Mouse (Mus musculus) large intestine, adult 2 months (tissue): ENCODE measurements around the gene Rpl10a. TPM values are rescaled to one million over a fixed set of nuclear protein-coding genes. Genes with fewer than 3 reads are reported as not detected.
A peak's percentile ranks its signal among the peaks of the same experiment; 100 is the strongest.
"Not testable (repeated sequence)": the region's sequence is repeated elsewhere in the genome, so short reads cannot be mapped to it uniquely, and the experiment has no call there.

ENCODE experiments used
- DNase-seq: peaks from one replicate; pipeline ENCODE4 v3.0.0-alpha.2; 2012; ENCODE audit warnings: low read depth, low spot score
- WGBS: fragments of 180-500 bp; shearing (Covaris S2); methylation state at CpG from one replicate; pipeline ENCODE4 v1.1.7; 2018; 5-methylcytosine and 5-hydroxymethylcytosine counted together
- polyA plus RNA-seq: library from polyadenylated mRNA; depleted of rRNA; stranded (reverse); fragments of >200 nt; gene quantifications from 2 replicates; pipeline ENCODE4 v1.2.3, GENCODE M21; 2012

Rpl10a gene
- polyA plus RNA-seq, 1 experiment = 2,568 TPM

DNA sequence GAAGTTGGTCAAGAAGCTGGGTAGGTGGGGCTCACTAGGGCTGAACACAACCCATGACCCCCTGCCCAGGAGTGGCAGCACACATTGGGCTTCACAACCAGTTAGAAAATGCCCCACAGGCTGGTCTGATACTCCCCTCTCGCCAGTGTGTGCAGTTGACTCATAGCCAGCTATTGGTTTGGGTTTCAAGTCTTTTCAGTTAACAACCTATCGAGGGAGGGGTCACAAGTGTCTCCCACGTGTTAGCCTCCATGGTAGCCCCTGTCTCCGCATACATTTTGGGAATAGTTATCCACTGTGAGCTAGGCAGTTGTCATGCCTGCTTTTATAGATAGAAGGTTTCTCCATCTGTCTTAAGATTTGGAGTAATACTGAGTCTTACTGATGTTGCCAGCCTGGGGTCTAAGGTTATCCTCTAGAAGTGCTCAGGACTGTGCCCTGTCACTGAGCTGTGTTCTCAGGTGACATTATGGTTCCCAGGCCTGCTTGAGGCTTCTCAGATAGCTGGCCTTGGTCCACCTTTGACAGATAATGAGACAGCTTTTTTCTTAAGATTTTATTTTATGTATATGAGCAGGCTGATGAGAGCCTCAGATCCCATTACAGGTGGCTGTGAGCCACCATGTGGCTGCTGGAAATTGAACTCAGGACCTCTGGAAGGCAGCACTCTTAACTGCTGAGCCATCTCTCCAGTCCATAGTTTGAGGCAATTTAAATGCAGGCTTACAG is 1.4 kb downstream of the Rpl10a start:
- WGBS = 3% methylated on average over 4 of the region's 4 CpGs
- DNase-seq = no peak

DNA sequence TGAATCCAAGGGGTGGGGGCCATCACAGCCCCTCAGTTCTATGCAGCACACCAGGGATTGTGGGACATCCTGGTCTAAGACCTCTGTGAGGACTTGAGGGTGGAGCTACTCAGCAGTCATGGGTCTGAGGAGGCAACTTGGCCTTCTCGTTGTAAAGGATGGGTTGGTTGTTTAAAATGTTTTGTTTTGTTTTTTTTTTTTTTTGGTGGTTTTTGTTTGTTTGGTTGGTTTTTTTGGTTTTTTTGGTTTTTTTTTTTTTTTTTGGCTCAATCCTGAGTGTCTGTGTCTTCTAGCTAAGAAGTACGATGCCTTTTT is 1.9 kb downstream of the Rpl10a start:
- DNase-seq = no peak
- WGBS = 23% methylated on average over 2 of the region's 2 CpGs

DNA sequence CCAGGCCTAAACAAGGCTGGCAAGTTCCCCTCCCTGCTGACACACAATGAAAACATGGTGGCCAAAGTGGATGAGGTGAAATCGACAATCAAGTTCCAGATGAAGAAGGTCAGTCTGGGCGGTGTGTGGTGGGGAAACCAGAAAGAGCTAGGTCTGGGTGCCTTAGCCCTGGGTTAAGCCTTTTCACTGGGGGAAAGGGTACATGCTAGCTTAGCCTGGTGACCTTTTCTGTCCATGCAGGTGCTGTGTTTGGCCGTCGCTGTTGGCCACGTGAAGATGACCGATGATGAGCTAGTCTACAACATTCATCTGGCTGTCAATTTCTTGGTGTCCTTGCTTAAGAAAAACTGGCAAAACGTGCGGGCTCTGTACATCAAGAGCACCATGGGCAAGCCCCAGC is 2.3 kb downstream of the Rpl10a start:
- DNase-seq = not testable (repeated sequence)
- WGBS = 31% methylated on average over 8 of the region's 8 CpGs

DNA sequence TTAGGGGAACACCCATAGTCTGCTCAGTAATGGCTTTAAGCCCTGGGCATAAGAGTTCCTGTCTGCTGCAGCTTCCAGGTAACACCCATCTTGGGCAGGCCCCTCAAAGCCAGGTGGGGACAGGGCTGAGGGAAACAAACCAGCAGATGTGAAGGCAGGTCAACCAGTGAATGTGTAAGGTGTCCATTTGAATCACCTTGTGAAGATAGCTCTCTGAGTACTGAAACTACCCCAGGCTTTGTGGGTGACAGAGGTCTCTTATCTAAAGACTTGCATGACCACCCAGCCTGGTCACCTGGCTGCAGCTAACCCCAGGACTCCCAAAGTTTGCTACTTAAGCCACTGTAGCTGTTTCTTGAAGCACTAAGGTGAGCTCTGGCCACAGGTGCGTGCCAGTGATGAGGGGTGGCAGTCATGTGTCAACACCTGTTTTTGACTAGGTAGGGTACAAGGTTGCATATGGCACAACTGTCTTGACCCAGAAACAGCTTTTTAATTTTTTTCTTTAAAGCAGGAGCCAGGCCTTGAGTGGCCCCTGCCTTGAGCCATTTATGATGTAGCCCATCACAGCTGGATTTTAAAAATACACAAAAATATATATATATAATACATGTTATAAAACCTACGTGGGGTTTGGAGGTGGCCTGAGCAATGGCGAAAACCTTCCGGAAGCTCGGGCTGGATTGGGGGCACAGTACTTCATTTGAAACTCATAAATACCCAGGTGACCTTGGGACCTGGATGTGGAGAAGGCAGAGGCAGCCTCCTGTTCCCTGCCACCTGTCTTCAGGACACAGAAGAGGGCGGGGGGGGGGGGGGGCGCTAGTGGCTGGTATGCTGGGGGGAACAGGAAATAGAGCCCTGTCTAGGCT is 3.2 kb downstream of the Rpl10a start:
- no peak for DNase-seq
- WGBS = 31% methylated on average over 7 of the region's 7 CpGs

DNA sequence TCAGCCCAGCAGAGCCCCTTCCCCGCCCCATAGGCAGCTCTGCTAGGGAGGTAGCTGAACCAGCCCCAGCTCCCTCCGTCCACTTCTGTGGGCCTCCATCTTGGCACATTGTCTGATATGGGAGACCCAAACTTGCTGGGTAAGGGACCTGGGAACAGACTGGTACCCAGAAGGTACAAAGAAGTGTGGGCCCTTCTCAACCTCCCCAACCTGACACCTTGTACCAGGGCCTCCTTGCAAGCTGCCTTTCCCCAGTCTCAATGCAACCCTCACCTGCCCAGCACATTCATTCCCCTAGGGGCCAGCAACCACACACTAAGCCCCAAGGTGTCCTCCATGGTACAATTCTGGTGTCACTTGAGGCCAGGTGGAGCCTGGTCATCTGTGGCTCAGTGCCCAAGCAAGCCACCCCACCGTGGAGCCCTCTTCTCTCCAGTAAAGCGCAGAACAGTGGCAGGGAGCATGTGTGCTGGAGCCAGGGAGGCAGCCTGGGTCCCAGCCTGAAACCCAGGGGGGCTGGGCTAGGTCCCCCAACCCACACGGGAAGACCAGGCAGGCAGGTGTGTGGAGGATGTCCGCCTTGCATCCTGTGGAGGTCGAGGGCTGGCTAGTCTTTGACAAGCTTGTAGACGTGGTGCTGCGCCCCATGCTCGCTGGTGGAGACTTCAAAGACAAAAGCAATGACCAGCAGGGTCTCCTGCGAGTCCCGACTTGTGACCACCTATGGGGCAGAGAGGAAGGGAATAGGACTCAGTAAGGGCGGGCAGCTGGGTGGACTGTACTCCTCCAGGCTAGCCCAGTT is 4.0 kb downstream of the Rpl10a start:
- no peak for DNase-seq
- 65% methylated on average over 13 of the region's 13 CpGs for WGBS

DNA sequence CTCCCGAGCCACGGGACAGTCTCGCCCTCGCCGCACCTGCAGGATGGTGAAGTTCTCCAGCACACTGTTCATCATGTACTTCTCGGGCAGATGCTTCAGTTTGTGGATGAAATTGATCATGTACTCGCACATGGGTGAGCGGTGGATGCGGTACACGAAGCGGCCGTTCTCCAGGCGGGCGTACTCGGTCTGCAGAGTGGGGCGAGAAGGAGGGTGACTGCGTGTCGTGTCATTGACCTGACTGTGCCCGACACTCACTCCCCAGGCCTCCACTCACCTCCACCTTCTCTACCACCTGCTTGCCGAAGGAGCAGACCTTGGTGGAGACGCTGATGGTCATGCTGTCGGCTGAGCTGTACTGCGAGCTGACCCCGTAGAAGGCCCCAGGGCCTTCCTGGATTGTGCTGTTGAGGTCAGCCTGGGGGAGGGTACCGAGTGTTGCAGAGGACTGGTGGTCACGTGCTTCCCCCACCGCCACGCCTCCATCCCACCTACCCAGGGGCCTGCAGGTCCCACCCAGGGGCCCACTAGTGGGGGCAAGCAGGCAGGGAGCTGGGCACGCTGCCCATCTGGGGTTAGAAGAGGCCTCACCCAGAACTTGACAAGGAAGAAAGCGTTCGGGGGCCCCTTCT is 4.8 kb downstream of the Rpl10a start:
- WGBS = 68% methylated on average over 31 of the region's 31 CpGs
- DNase-seq = no peak

DNA sequence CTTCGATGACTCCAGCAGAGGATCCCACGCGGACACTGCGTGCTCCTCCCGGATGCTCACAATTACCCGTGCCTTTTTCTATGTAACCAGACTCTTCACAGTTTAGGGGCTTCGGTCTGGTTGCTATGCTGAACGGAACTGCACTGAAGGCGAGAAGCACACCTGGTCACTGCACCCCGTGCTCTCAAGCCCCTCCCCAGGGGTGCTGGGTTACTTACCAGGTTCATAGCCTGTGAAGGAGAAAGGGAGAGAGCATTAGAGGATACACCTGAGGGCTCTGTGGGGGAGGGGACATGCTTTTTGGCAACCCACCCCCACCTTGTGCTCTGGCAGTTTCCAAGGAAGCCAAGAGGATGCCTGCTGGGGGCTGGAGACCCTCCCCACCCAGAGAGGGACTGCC is 7.0 kb downstream of the Rpl10a start:
- 84% methylated on average over 10 of the region's 10 CpGs for WGBS

DNA sequence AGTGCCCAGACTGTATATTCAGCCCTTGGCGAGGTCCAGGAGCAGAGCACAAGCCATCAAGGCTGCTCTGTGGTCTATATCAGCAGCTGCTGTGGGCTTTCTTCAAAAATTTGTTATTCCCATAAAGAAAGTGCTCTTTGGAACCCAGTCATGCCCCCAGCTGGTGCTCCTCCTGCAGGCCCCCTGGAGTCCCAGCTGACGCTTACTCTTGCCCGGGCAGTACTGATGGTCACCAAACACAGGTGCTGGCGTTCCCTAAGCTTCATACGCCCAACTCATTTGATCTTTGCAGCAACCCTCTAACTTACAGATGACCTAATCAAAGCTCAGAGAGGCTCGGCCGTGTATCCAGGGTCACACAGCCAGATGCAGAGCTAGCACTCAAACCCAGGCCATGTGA is 9.3 kb downstream of the Rpl10a start:
- DNase-seq = no peak
- 83% methylated on average over 7 of the region's 7 CpGs for WGBS

More for the DNA sequence above, 7.0 kb downstream of the Rpl10a start:
- no peak for DNase-seq

DNA sequence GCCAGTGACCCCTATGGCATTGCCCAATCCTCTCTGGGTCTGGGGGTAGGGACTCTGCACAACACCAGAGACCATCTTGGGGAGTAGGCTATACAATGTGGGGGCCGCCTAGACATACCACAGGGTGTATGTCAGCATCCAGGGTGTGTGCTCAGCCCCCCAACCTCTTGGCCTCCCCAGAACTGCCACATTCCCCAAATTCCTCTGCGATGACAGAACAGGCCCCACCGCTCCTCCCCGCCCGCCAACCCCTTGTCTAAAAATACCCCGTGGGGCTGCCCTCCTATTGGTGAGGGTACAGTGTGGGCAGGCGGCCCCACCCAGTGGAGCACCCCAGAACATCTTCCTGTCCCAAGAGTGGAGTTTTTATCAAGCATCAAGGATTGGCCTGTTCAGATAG is 12.3 kb downstream of the Rpl10a start:
- WGBS = 54% methylated on average over 7 of the region's 7 CpGs
- DNase-seq = no peak

DNA sequence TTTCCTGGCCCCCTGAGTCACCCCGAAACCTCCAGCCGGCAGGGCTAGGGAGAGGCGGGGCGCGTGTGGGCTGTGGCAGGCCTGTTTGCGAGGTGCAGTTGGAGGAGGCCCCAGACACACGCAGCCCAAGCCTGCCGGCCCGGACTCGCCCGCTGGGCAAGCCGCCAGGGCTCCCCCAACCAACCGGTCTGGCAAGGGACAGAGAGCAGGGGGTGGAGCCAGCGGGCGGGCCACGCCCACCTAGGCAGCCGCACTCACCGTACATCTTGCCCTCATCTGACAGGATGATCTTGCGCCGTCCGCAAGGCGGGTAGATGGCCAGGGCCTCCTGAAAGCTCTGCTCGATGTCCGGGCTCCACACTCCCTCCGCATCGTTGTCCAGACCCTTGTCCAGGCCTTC is 12.8 kb downstream of the Rpl10a start:
- WGBS = 3% methylated on average over 26 of the region's 26 CpGs
- DNase-seq = peak; percentile 77

DNA sequence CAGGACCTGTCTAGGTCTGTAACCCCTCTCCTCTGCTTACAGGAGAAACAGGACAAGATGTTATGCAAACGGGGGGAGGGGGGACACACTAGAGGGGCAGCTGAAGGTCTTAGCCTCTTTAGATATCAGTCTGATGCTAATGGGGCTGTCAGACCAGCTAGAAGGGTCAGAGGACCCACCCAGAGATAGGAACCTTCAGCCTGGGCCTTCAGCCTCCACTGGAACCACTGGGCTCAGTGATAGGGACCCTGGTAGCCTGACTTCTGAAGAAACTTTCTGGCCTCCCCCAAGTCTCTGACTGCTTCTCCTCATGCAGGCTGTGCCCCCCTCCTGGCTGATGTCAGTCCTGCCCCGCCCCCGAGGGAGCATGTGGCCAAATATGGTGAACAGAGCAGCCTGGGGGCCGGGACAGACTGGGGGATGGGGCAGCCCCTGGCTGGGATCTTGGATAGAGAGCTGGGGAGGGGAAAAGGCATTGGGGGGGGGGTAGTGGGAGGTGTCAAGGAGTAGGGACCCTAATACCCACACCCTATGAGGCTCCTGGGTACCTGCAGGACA is 15.9 kb downstream of the Rpl10a start:
- WGBS = 53% methylated on average over 4 of the region's 4 CpGs
- no peak for DNase-seq

DNA sequence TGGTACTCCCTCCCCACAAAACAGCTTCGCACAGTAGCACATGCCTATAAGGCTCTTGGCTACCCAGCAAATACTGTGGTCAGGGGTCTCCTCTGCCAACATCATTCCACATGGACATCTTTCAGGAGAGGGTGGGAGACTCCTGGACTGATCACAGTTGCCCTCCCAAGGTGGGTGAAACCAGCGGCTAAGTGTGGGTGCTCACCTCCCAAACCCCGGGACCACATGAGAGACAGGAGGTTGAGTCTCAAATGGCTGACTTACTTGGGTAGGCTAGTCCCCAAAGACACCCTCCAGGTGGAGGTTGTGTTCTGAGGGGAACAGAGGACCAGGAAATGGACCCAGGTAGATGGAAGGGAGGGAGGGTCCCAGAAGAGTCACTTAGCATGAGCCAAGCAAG is 16.4 kb downstream of the Rpl10a start:
- no peak for DNase-seq
- WGBS = 77% methylated on average over 3 of the region's 3 CpGs

DNA sequence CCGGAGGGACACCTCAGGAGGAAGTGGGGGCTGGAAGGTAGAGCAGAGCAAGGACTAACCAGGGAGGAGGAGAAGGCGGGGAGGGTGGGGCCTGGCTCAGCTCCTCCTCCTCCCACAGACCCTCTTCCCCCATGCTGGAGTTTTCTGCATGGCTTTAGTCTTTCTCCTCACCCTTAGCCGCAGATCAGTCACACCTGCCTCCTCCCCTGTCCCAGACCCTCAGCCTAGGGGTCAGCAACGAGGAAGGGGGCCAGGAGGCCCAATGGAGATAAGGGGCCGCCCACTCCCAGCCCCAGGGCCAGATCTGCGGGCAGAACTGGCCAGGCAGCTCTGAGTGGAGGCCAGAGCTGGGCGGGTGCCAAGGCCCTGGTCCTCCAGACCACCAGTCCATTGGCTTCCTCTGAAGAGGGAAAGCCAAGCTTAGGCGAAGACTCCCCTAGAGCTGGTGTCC is 17.0 kb downstream of the Rpl10a start:
- no peak for DNase-seq
- 45% methylated on average over 8 of the region's 8 CpGs for WGBS

DNA sequence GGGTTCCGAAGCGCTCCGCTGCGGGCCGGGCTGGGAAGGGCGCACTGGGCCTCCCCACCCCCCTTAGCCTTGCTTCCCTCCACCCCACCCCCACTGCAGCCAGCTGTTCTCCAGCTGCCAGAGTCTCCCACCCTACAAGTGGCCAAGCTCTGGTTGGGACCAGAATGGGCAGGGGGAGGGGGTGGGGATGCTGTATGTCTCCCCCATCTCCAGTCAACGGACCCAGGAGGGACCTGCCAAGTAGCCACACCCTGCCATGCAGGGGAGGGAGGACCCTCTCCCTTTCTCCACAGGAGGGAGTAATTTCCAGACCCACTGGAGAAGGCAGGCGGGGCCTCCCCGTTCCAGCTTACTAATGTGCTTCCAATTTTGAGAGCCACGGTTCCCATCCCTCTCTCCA is 17.6 kb downstream of the Rpl10a start:
- no peak for DNase-seq
- WGBS = 53% methylated on average over 10 of the region's 10 CpGs

DNA sequence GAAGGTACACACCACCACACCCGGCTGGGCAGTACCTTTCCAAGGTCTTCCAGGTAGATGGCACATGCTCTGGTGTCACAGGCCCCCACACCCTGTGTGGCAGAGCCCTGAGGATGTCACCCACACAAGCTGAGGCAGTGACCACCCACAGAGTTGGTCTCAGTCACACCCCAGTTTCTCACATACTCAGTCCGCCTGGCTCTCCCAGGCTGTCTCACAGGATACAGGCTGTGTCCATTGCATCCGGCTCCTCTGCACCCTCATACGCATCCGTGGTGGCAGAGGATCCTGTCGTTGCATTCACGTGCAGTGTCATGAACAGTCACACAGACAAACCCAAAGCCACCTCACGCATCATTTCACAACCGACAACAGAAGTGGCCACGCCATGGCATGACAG is 19.1 kb downstream of the Rpl10a start:
- no peak for DNase-seq
- WGBS = 73% methylated on average over 10 of the region's 10 CpGs

DNA sequence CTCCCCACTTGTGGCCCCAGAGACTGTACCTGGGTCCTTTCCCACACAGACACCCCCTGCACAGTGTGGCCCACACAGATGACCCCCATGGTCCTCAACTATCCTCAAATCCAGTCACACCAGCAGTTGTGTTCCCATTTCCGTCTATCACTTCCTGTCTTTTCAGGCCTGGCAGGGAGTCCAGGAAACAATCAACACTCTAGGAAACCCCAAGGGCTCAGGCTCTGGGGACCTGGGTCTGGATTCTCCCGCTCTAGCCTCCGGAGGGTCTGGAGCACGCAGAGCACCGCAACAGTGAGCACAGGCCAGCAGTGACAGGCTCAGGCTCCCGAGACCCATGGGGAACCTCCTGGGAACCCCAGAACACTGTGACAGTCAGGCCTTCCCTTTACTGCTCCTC is 19.9 kb downstream of the Rpl10a start:
- 19% methylated on average over 6 of the region's 6 CpGs for WGBS
- DNase-seq = no peak

DNA sequence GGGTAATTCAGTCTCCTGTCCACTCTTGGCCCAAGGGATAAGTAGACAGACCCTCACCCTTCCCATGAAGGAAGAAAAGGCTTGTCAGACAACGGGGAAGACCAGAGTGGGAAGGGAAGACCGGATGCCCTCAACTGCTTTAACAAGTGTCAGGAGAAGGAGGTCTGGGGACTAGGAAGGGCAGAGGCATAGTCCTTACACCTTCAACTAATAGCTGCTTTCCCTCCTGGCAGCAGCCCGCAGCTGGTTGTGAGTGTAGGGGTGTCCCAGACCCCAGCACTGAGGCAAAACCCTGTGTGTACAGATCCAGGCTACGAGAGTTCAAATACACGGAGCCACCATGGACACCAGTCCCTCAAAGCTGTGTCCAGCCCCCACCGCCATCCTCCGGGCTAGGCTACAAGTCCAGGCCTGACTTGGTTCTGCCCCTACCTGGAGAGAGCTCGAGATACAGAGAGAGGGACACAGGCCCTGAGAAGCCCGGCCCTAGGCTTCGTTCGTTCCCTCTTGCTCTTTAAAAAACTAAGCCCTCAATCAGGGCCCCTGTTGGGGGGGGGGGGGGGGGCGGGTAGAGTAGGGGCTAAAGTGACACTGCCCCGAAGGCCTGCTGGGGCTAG is 21.1 kb downstream of the Rpl10a start:
- WGBS = 12% methylated on average over 13 of the region's 13 CpGs
- DNase-seq = no peak

DNA sequence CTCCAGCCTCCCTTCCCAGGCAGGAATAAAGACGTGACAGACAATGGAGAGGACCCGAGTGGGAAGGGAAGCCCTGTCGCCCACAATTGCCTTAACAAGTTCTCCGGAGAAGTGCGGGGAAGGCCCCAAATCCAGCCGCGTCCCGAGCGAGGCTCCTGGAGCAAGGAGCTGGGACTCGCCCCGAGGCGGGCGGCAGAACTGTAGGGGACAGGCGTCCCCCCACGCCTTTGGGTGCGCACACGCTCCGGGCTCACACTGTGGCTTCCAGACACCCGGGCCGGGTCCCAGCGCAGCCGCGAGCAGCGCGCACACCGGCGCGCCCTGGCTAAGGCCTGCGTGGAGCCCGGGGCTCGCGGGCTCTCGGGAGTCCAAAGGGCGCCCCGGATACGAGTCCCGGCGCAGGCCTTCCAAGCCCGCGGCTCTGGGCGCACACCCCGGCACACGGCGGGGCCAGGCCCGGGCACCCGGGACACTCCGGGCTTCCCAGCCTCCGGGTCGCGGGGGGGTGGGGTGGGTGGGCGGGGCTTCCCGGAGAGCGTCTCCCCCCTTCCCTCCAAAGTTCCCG is 21.7 kb downstream of the Rpl10a start:
- no peak for DNase-seq
- under 1% methylated on average over 54 of the region's 54 CpGs for WGBS
